ENCODE assay signal across 8 mouse cellular contexts in the genomic region with DNA sequence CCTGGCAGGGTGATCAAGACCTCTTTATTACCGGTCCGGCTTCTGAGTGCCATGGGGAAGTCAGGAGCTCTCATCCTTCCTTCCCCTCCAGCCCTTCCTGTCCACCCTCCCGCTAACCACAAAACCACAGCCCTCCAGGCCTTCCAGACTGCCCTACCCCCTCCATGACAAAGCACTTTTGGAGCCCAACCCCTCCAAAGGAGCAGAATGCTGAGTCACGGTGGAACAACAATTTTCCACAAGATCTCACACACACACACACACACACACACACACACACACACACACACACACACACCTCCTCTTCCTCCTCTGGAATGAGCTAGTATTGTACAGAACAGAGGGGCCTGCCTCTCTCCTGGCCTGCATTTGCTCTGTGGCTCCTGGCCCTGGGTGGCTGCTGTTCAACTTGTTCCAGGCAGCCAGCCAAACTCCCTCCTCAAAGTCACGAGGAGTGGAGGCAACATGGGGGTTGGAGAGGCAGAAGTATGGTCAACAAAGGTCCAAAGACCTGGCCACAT. TPM values are rescaled to one million over a fixed set of nuclear protein-coding genes. Genes with fewer than 3 reads are reported as not detected.
DNase-seq lines count a peak whose midpoint lies in the region; ATAC-seq and TF ChIP-seq lines count a peak whose summit lies in the region.

No protein-coding gene starts in this region.

- no peak overlapping the region for H3K9ac ChIP-seq in forebrain, postnatal 0 days
- H3K9ac ChIP-seq in embryonic facial prominence, embryonic 15.5 days, result no peak overlapping the region

- DNase-seq in forebrain, embryonic 10.5 days (ENCODE audit: extremely low spot score, low spot score), result no peak
- DNase-seq in forebrain, postnatal 0 days, result no peak
- DNase-seq in WW6 (ENCODE audit: low read depth, low spot score), result peak; percentile 42
- peak; percentile 75 for DNase-seq in heart, postnatal 25 days (ENCODE audit: low spot score)
- DNase-seq in left cerebral cortex, postnatal 4 days, result peak; percentile 73
- DNase-seq in thymus, postnatal 4 days, result no peak

- H3K27me3 ChIP-seq in forebrain, embryonic 10.5 days (ENCODE audit: poor library complexity, severe bottlenecking), result no peaks in the 10 kb centered on the region
- no peaks in the 10 kb centered on the region for H3K27me3 ChIP-seq in forebrain, postnatal 0 days (ENCODE audit: insufficient read depth, low read length)
- no peaks in the 10 kb centered on the region for H3K27me3 ChIP-seq in embryonic facial prominence, embryonic 15.5 days

- peak overlapping the region; percentile 40 for H3K27ac ChIP-seq in forebrain, embryonic 10.5 days
- no peak overlapping the region for H3K27ac ChIP-seq in forebrain, postnatal 0 days (ENCODE audit: low read depth, low read length)
- peak overlapping the region; percentile 39; the same call in 1 of the 2 replicates for H3K27ac ChIP-seq in embryonic facial prominence, embryonic 15.5 days (replicated peaks)
- H3K27ac ChIP-seq in olfactory bulb, adult 2 months (ENCODE audit: insufficient read depth, low read depth, low read length), result peak overlapping the region; percentile 67

- TF ChIP-seq CTCF in forebrain, postnatal 0 days (IDR thresholded peaks at IDR 0.05; ENCODE audit: low read depth), result no peak
- no peak for TF ChIP-seq CTCF in olfactory bulb, adult 2 months (IDR thresholded peaks at IDR 0.05; ENCODE audit: insufficient read depth, low read depth, low read length)

- WGBS in forebrain, embryonic 10.5 days, result 64% methylated on average over 5 of the region's 5 CpGs
- 49% methylated on average over 5 of the region's 5 CpGs for WGBS in forebrain, postnatal 0 days
- 28% methylated on average over 5 of the region's 5 CpGs for WGBS in embryonic facial prominence, embryonic 15.5 days
- 38% methylated on average over 5 of the region's 5 CpGs for WGBS in olfactory bulb, adult 2 months

- no peak overlapping the region for H3K4me3 ChIP-seq in forebrain, embryonic 10.5 days
- H3K4me3 ChIP-seq in forebrain, postnatal 0 days (ENCODE audit: low read depth, low read length), result no peak overlapping the region
- H3K4me3 ChIP-seq in embryonic facial prominence, embryonic 15.5 days (replicated peaks), result no peak overlapping the region
- no peak overlapping the region for H3K4me3 ChIP-seq in olfactory bulb, adult 2 months (ENCODE audit: insufficient read depth, low read depth, low read length)

- no peaks in the 10 kb centered on the region for H3K9me3 ChIP-seq in forebrain, embryonic 10.5 days
- no peaks in the 10 kb centered on the region for H3K9me3 ChIP-seq in forebrain, postnatal 0 days (ENCODE audit: low read length)
- H3K9me3 ChIP-seq in embryonic facial prominence, embryonic 15.5 days (replicated peaks), result no peaks in the 10 kb centered on the region

- intact Hi-C loops in heart, postnatal 25 days (cut with DNase I), result no loop called here
- intact Hi-C loops in left cerebral cortex, postnatal 4 days (cut with DNase I), result no loop called here

- TF ChIP-seq POLR2A in olfactory bulb, adult 2 months (IDR thresholded peaks at IDR 0.05; ENCODE audit: insufficient read depth, low read depth, low read length), result no peak

- H3K36me3 ChIP-seq in forebrain, embryonic 10.5 days (replicated peaks), result no peaks in the 10 kb centered on the region
- no peaks in the 10 kb centered on the region for H3K36me3 ChIP-seq in forebrain, postnatal 0 days (ENCODE audit: insufficient read depth)
- no peaks in the 10 kb centered on the region for H3K36me3 ChIP-seq in embryonic facial prominence, embryonic 15.5 days

- no peak for ATAC-seq in forebrain, postnatal 0 days
- ATAC-seq in embryonic facial prominence, embryonic 15.5 days (ENCODE audit: insufficient number of reproducible peaks, low FRiP score, low TSS enrichment, low read depth), result no peak

- peaks cover 20% of the 10 kb centered on the region for H3K4me1 ChIP-seq in forebrain, embryonic 10.5 days
- H3K4me1 ChIP-seq in forebrain, postnatal 0 days (ENCODE audit: insufficient read depth), result peaks cover 12% of the 10 kb centered on the region
- H3K4me1 ChIP-seq in embryonic facial prominence, embryonic 15.5 days, result peaks cover 19% of the 10 kb centered on the region
- H3K4me1 ChIP-seq in olfactory bulb, adult 2 months (ENCODE audit: control insufficient read depth, insufficient read depth, low read length), result peaks cover 7% of the 10 kb centered on the region; the same call in 1 of the 2 replicates

- H3K4me2 ChIP-seq in forebrain, postnatal 0 days (ENCODE audit: low read depth), result no peak overlapping the region
- H3K4me2 ChIP-seq in embryonic facial prominence, embryonic 15.5 days (replicated peaks), result no peak overlapping the region

RNA-seq across cellular contexts. Expression of a gene that starts 1.9 kb away (rescaled TPM):
- polyA plus RNA-seq in forebrain, embryonic 10.5 days (2016; fragmentation: Nextera tagmentation; extraction: Ambion mirVana), result 1,226 and 1,339 TPM in 2 replicates
- total RNA-seq in forebrain, postnatal 0 days (2014; rRNA removed), result 228 and 300 TPM in 2 replicates
- polyA plus RNA-seq in forebrain, postnatal 0 days (2015; fragmentation: Nextera tagmentation; extraction: Ambion mirVana), result 2,942 and 2,984 TPM in 2 replicates
- 1,601 and 1,694 TPM in 2 replicates for polyA plus RNA-seq in embryonic facial prominence, embryonic 15.5 days (2015; fragmentation: Nextera tagmentation; extraction: Ambion mirVana)
- total RNA-seq in heart, postnatal 25 days (2021), result 1,000 to 10,000 TPM; 2,502 to 2,556 TPM
- 1,000 to 10,000 TPM; 1,213 to 1,248 TPM for total RNA-seq in left cerebral cortex, postnatal 4 days (2021)
- polyA plus RNA-seq in olfactory bulb, adult 2 months (2012; ENCODE audit: insufficient read depth, insufficient read length, low replicate concordance, missing spikeins), result 1,416 TPM in 1 of 2 replicates, not detected in the other

RNA-seq across cellular contexts. Expression of a gene that starts 22.9 kb away (rescaled TPM):
- 2.1 and 2.3 TPM in 2 replicates for polyA plus RNA-seq in forebrain, embryonic 10.5 days (2016; fragmentation: Nextera tagmentation; extraction: Ambion mirVana)
- 0.92 and 1.6 TPM in 2 replicates for total RNA-seq in forebrain, postnatal 0 days (2014; rRNA removed)
- 1.6 and 3.6 TPM in 2 replicates for polyA plus RNA-seq in forebrain, postnatal 0 days (2015; fragmentation: Nextera tagmentation; extraction: Ambion mirVana)
- polyA plus RNA-seq in embryonic facial prominence, embryonic 15.5 days (2015; fragmentation: Nextera tagmentation; extraction: Ambion mirVana), result 1.2 and 1.9 TPM in 2 replicates
- under 1 TPM in 1 of 2 experiments, not detected in 1; 0.10 TPM for total RNA-seq in heart, postnatal 25 days (2021)
- 1 to 10 TPM; 1.7 to 2.1 TPM for total RNA-seq in left cerebral cortex, postnatal 4 days (2021)
- not detected in 2 replicates for polyA plus RNA-seq in olfactory bulb, adult 2 months (2012; ENCODE audit: insufficient read depth, insufficient read length, low replicate concordance, missing spikeins)

RNA-seq across cellular contexts. Expression of a gene that starts 23.0 kb away (rescaled TPM):
- 39.3 and 39.8 TPM in 2 replicates for polyA plus RNA-seq in forebrain, embryonic 10.5 days (2016; fragmentation: Nextera tagmentation; extraction: Ambion mirVana)
- 14.4 and 19.9 TPM in 2 replicates for total RNA-seq in forebrain, postnatal 0 days (2014; rRNA removed)
- polyA plus RNA-seq in forebrain, postnatal 0 days (2015; fragmentation: Nextera tagmentation; extraction: Ambion mirVana), result 20.0 and 20.6 TPM in 2 replicates
- 45.8 and 46.1 TPM in 2 replicates for polyA plus RNA-seq in embryonic facial prominence, embryonic 15.5 days (2015; fragmentation: Nextera tagmentation; extraction: Ambion mirVana)
- 1 to 10 TPM; 8.9 to 9.3 TPM for total RNA-seq in heart, postnatal 25 days (2021)
- 10 to 100 TPM; 12.9 to 14.9 TPM for total RNA-seq in left cerebral cortex, postnatal 4 days (2021)
- polyA plus RNA-seq in olfactory bulb, adult 2 months (2012; ENCODE audit: insufficient read depth, insufficient read length, low replicate concordance, missing spikeins), result not detected in 2 replicates

Comparison
In these comparisons a context has a peak if more than half of its experiments do, and no peak if none do; other contexts are left out.
1. DNase-seq: peak in WW6 (single experiment), heart, postnatal 25 days (single experiment) and left cerebral cortex, postnatal 4 days (single experiment); none in forebrain, embryonic 10.5 days (single experiment), forebrain, postnatal 0 days (single experiment) and thymus, postnatal 4 days (single experiment).
2. RNA of a gene that starts 23.0 kb away (polyA plus RNA-seq): 45.8 to 46.1 TPM in embryonic facial prominence, embryonic 15.5 days, 39.3 to 39.8 TPM in forebrain, embryonic 10.5 days and 20.0 to 20.6 TPM in forebrain, postnatal 0 days; not detected in olfactory bulb, adult 2 months; every median in the first group is over 10 times any median in the second.